Mouse (Mus musculus): ENCODE measurements at regions not wholly inside any gene's neighbourhood (a gene's known extent, or its start where the extent isn't known, plus 50 kb on each side); places are given as distances from the start of the nearest gene placed in this dataset.

- Histone ChIP-seq H3K4me1 (ENCODE audit: control insufficient read depth in 1 of 2, insufficient read depth in 2 of 2, low read length in 2 of 2) (no peaks in the 10 kb centered on the region), H3K79me2 (ENCODE audit: control insufficient read depth, insufficient read depth, low read length, poor library complexity) (no peaks in the 10 kb centered on the region), H3K4me3 (ENCODE audit: control insufficient read depth in 1 of 2, insufficient read depth in 1 of 2, low read depth in 2 of 2, low read length in 2 of 2) (no peak overlapping the region), H3K9ac (ENCODE audit: control insufficient read depth, low read depth, low read length, poor library complexity, severe bottlenecking) (no peak overlapping the region), H3K27me3 (ENCODE audit: control insufficient read depth in 1 of 2, insufficient read depth in 2 of 2, low read length in 2 of 2) (no peaks in the 10 kb centered on the region), H3K36me3 (ENCODE audit: control insufficient read depth in 1 of 2, insufficient read depth in 2 of 2, low read length in 2 of 2) (no peaks in the 10 kb centered on the region), H3K27ac (ENCODE audit: control insufficient read depth, low read depth, low read length) (no peak overlapping the region), H3K9me3 (replicated peaks; ENCODE audit: insufficient read depth, low read length) (no peaks in the 10 kb centered on the region)
- TF ChIP-seq ETS1 (IDR thresholded peaks at IDR 0.05; ENCODE audit: low read depth, low read length) (no peak), GATA1 (IDR thresholded peaks at IDR 0.05; ENCODE audit: low read depth, low read length) (no peak), NELFE (IDR thresholded peaks at IDR 0.05; ENCODE audit: low read depth, low read length) (no peak), MXI1 (IDR thresholded peaks at IDR 0.05; ENCODE audit: low read depth, low read length) (no peak), BHLHE40 (IDR thresholded peaks at IDR 0.05; ENCODE audit: borderline replicate concordance, low read depth, low read length) (no peak), CTCF (IDR thresholded peaks at IDR 0.05 in 2 of 3, conservative IDR thresholded peaks at IDR 0.05 in 1 of 3; ENCODE audit: control insufficient read depth in 1 of 3, insufficient read depth in 1 of 3, low read depth in 2 of 3, low read length in 3 of 3, poor library complexity in 1 of 3, severe bottlenecking in 1 of 3) (no peak), EP300 (IDR thresholded peaks at IDR 0.05; ENCODE audit: low read depth in 1 of 2, low read length in 2 of 2) (no peak), TBP (IDR thresholded peaks at IDR 0.05; ENCODE audit: low read depth, low read length) (no peak), MAZ (IDR thresholded peaks at IDR 0.05; ENCODE audit: low read depth, low read length) (no peak), GABPA (IDR thresholded peaks at IDR 0.05; ENCODE audit: low read depth, low read length) (no peak), ELF1 (IDR thresholded peaks at IDR 0.05; ENCODE audit: low read depth, low read length) (no peak), E2F4 (IDR thresholded peaks at IDR 0.05; ENCODE audit: borderline replicate concordance, low read depth, low read length) (no peak), SIN3A (IDR thresholded peaks at IDR 0.05; ENCODE audit: low read length) (no peak), MAX (IDR thresholded peaks at IDR 0.05; ENCODE audit: low read length) (no peak), TAL1 (IDR thresholded peaks at IDR 0.05; ENCODE audit: low read length) (no peak), ZKSCAN1 (IDR thresholded peaks at IDR 0.05; ENCODE audit: low read depth, low read length) (no peak), ZNF384 (IDR thresholded peaks at IDR 0.05; ENCODE audit: low read depth, low read length) (no peak)
- no peak for DNase-seq (ENCODE audit: low read depth, low spot score)
Measured at GRCm38 (mm10) chr8:114072330-114072729, 61.0 kb upstream of the Nudt7 start.

- no peak for TF ChIP-seq NRF1 (IDR thresholded peaks at IDR 0.05; ENCODE audit: insufficient read depth, low read depth, low read length, poor library complexity, severe bottlenecking)
- TF ChIP-seq RAD21 (IDR thresholded peaks at IDR 0.05; ENCODE audit: low read depth, low read length), result peak; percentile 22
- no peak for TF ChIP-seq MYB (IDR thresholded peaks at IDR 0.05; ENCODE audit: low read depth, low read length)
- TF ChIP-seq UBTF (IDR thresholded peaks at IDR 0.05; ENCODE audit: borderline replicate concordance, insufficient read depth, low read depth, low read length), result no peak
- TF ChIP-seq RCOR1 (IDR thresholded peaks at IDR 0.05; ENCODE audit: low read depth, low read length), result no peak
- peak; percentile 49 for TF ChIP-seq SMC3 (IDR thresholded peaks at IDR 0.05; ENCODE audit: low read depth, low read length)
- no peak for TF ChIP-seq BHLHE40 (IDR thresholded peaks at IDR 0.05; ENCODE audit: borderline replicate concordance, low read depth, low read length)
- TF ChIP-seq MAZ (IDR thresholded peaks at IDR 0.05; ENCODE audit: low read depth, low read length), result no peak
- no peak for TF ChIP-seq POLR2A (IDR thresholded peaks at IDR 0.05; ENCODE audit: control insufficient read depth in 1 of 2, insufficient read depth in 1 of 2, low read depth in 1 of 2, low read length in 2 of 2, poor library complexity in 1 of 2)
- TF ChIP-seq SIN3A (IDR thresholded peaks at IDR 0.05; ENCODE audit: low read length), result no peak
- no peak for TF ChIP-seq ZMIZ1 (IDR thresholded peaks at IDR 0.05; ENCODE audit: low read depth, low read length)
- no peak for TF ChIP-seq KAT2A (conservative IDR thresholded peaks at IDR 0.05; ENCODE audit: low read depth, low read length)
- TF ChIP-seq NELFE (IDR thresholded peaks at IDR 0.05; ENCODE audit: low read depth, low read length), result no peak
- no peak for TF ChIP-seq USF2 (IDR thresholded peaks at IDR 0.05; ENCODE audit: borderline replicate concordance in 1 of 2, insufficient read depth in 1 of 2, low read depth in 1 of 2, low read length in 2 of 2)
- TF ChIP-seq JUND (IDR thresholded peaks at IDR 0.05; ENCODE audit: low read depth, low read length), result no peak
- no peak for TF ChIP-seq ELF1 (IDR thresholded peaks at IDR 0.05; ENCODE audit: low read depth, low read length)
- TF ChIP-seq CTCF (IDR thresholded peaks at IDR 0.05 in 2 of 3, conservative IDR thresholded peaks at IDR 0.05 in 1 of 3; ENCODE audit: control insufficient read depth in 1 of 3, insufficient read depth in 1 of 3, low read depth in 2 of 3, low read length in 3 of 3, poor library complexity in 1 of 3, severe bottlenecking in 1 of 3), result peak; percentile 35 to 57 (median 41)
- TF ChIP-seq MAFK (IDR thresholded peaks at IDR 0.05; ENCODE audit: borderline replicate concordance, low read depth, low read length), result no peak
- no peak for TF ChIP-seq MYC (IDR thresholded peaks at IDR 0.05; ENCODE audit: low read depth, low read length)
- no peak for TF ChIP-seq GATA1 (IDR thresholded peaks at IDR 0.05; ENCODE audit: low read depth, low read length)
- TF ChIP-seq ZKSCAN1 (IDR thresholded peaks at IDR 0.05; ENCODE audit: low read depth, low read length), result no peak
- TF ChIP-seq TAL1 (IDR thresholded peaks at IDR 0.05; ENCODE audit: low read length), result no peak
- H3K9me3 ChIP-seq (replicated peaks; ENCODE audit: insufficient read depth, low read length), result no peaks in the 10 kb centered on the region
- peak; percentile 22 for DNase-seq (ENCODE audit: low read depth, low spot score)
Measured at GRCm38 (mm10) chr8:114074122-114074521, 59.2 kb upstream of the Nudt7 start.

More at GRCm38 (mm10) chr8:114074122-114074521, 59.2 kb upstream of the Nudt7 start:
- Histone ChIP-seq H3K36me3 (ENCODE audit: control insufficient read depth in 1 of 2, insufficient read depth in 2 of 2, low read length in 2 of 2) (no peaks in the 10 kb centered on the region), H3K27me3 (ENCODE audit: control insufficient read depth in 1 of 2, insufficient read depth in 2 of 2, low read length in 2 of 2) (no peaks in the 10 kb centered on the region), H3K4me1 (ENCODE audit: control insufficient read depth in 1 of 2, insufficient read depth in 2 of 2, low read length in 2 of 2) (no peaks in the 10 kb centered on the region), H3K79me2 (ENCODE audit: control insufficient read depth, insufficient read depth, low read length, poor library complexity) (no peaks in the 10 kb centered on the region), H3K9ac (ENCODE audit: control insufficient read depth, low read depth, low read length, poor library complexity, severe bottlenecking) (no peak overlapping the region), H3K27ac (ENCODE audit: control insufficient read depth, low read depth, low read length) (no peak overlapping the region), H3K4me3 (ENCODE audit: control insufficient read depth in 1 of 2, insufficient read depth in 1 of 2, low read depth in 2 of 2, low read length in 2 of 2) (no peak overlapping the region)

Measured in MEL (cell line).